Mouse (Mus musculus): ENCODE results near the gene Fcgr4.
"Not testable (repeated sequence)": the region's sequence is repeated elsewhere in the genome, so short reads cannot be mapped to it uniquely, and the experiment has no call there.

Fcgr4 gene

GRCm38 (mm10) chr1:171018737-171019136, at the start of gene Fcgr4:
Gene Fcgr4 (plus strand): TSS chr1:171018920.
- DNase-seq (ENCODE audit: low spot score in 2 of 2): no peak

- DNase-seq (ENCODE audit: low spot score in 2 of 2): no peak
Observed at GRCm38 (mm10) chr1:170972494-170972893, 46.2 kb upstream of the Fcgr4 start.

- DNase-seq (ENCODE audit: low spot score in 2 of 2): no peak
Observed at GRCm38 (mm10) chr1:170972936-170973335, 45.8 kb upstream of the Fcgr4 start.

GRCm38 (mm10) chr1:170974171-170974570, 44.5 kb upstream of the Fcgr4 start:
- DNase-seq (ENCODE audit: low spot score in 2 of 2): no peak

GRCm38 (mm10) chr1:170974736-170975135, 44.0 kb upstream of the Fcgr4 start:
- no peak for DNase-seq (ENCODE audit: low spot score in 2 of 2)

GRCm38 (mm10) chr1:170975350-170975749, 43.4 kb upstream of the Fcgr4 start:
- DNase-seq (ENCODE audit: low spot score in 2 of 2): not testable (repeated sequence)

- no peak for DNase-seq (ENCODE audit: low spot score in 2 of 2)
Observed at GRCm38 (mm10) chr1:170975751-170976161, 43.0 kb upstream of the Fcgr4 start.

- no peak for DNase-seq (ENCODE audit: low spot score in 2 of 2)
Observed at GRCm38 (mm10) chr1:170976447-170976846, 42.3 kb upstream of the Fcgr4 start, which contains the start of gene Fcgr2b. Gene Fcgr2b (minus strand): TSS chr1:170976547.

- no peak for DNase-seq (ENCODE audit: low spot score in 2 of 2)
Observed at GRCm38 (mm10) chr1:170978601-170979000, 40.1 kb upstream of the Fcgr4 start.

- DNase-seq (ENCODE audit: low spot score in 2 of 2): not testable (repeated sequence)
Observed at GRCm38 (mm10) chr1:170981679-170982078, 37.0 kb upstream of the Fcgr4 start.

- DNase-seq (ENCODE audit: low spot score in 2 of 2): no peak
Observed at GRCm38 (mm10) chr1:170982301-170982700, 36.4 kb upstream of the Fcgr4 start.

GRCm38 (mm10) chr1:170983066-170983465, 35.7 kb upstream of the Fcgr4 start:
- no peak for DNase-seq (ENCODE audit: low spot score in 2 of 2)

- no peak for DNase-seq (ENCODE audit: low spot score in 2 of 2)
Observed at GRCm38 (mm10) chr1:170985092-170985491, 33.6 kb upstream of the Fcgr4 start.

GRCm38 (mm10) chr1:170985861-170986260, 32.9 kb upstream of the Fcgr4 start:
- DNase-seq (ENCODE audit: low spot score in 2 of 2): no peak

GRCm38 (mm10) chr1:170989656-170990055, 29.1 kb upstream of the Fcgr4 start:
- DNase-seq (ENCODE audit: low spot score in 2 of 2): no peak

GRCm38 (mm10) chr1:170992550-170992949, 26.2 kb upstream of the Fcgr4 start:
- no peak for DNase-seq (ENCODE audit: low spot score in 2 of 2)

GRCm38 (mm10) chr1:170996034-170996433, 22.7 kb upstream of the Fcgr4 start:
- DNase-seq (ENCODE audit: low spot score in 2 of 2): no peak

GRCm38 (mm10) chr1:170996753-170997152, 22.0 kb upstream of the Fcgr4 start:
- DNase-seq (ENCODE audit: low spot score in 2 of 2): peak; percentile 38 to 47

- peak; percentile 8 to 39 for DNase-seq (ENCODE audit: low spot score in 2 of 2)
Observed at GRCm38 (mm10) chr1:170997756-170998655, 20.7 kb upstream of the Fcgr4 start.

- DNase-seq (ENCODE audit: low spot score in 2 of 2): no peak
Observed at GRCm38 (mm10) chr1:170999811-171000210, 18.9 kb upstream of the Fcgr4 start.

GRCm38 (mm10) chr1:171005081-171005480, 13.6 kb upstream of the Fcgr4 start:
- DNase-seq (ENCODE audit: low spot score in 2 of 2): no peak

GRCm38 (mm10) chr1:171005586-171005985, 13.1 kb upstream of the Fcgr4 start:
- DNase-seq (ENCODE audit: low spot score in 2 of 2): no peak

GRCm38 (mm10) chr1:171006335-171006734, 12.4 kb upstream of the Fcgr4 start:
- DNase-seq (ENCODE audit: low spot score in 2 of 2): no peak
